Mouse (Mus musculus): ENCODE data around the gene Ucn3. TPM values are rescaled to one million over a fixed set of nuclear protein-coding genes. Genes with fewer than 3 reads are reported as not detected.

The Ucn3 gene
- polyA plus RNA-seq, 1 experiment from 2014 or later, result not detected

DNA sequence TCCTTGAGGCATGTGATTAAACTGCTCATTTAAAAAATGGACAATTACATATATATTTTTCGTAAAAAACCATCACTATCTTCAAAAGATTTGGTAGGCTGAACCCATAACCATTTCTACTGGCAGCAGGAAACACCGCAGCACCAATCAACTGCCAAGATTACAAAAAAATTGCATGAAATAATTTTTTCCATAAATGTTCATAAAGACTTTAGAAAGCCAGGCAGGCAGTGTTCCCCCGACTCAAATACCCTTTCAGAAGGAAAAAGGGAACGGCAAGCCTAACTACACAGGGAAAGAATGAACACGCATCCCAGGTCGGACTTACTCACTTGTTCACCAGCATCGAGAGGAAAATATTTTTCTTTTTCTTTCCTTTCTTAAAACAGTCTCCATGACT is 52.5 kb downstream of the Ucn3 start:
- Histone ChIP-seq H3K9ac (replicated peaks) (peak overlapping the region; percentile 83), H3K4me3 (replicated peaks) (peak overlapping the region; percentile 63), H3K36me3 (peaks cover 25% of the 10 kb centered on the region), H3K27ac (0 out of 2 replicates have a peak overlapping the region, but pooled peaks have one; percentile 8), H3K4me1 (replicated peaks) (peaks cover 24% of the 10 kb centered on the region), H3K4me2 (peak overlapping the region; percentile 69), H3K27me3 (no peaks in the 10 kb centered on the region), H3K9me3 (no peaks in the 10 kb centered on the region)
- 16% methylated on average over 7 of the region's 7 CpGs for WGBS
- no peak for ATAC-seq (ENCODE audit: insufficient number of reproducible peaks, insufficient read depth, low FRiP score, low TSS enrichment, low read depth)

GRCm38 (mm10) chr13:3891479-3892087 is 53.6 kb downstream of the Ucn3 start:
- Histone ChIP-seq H3K4me2 (peak overlapping the region; percentile 69), H3K9ac (replicated peaks) (peak overlapping the region; percentile 83), H3K4me1 (replicated peaks) (peaks cover 24% of the 10 kb centered on the region), H3K36me3 (peaks cover 35% of the 10 kb centered on the region), H3K27me3 (no peaks in the 10 kb centered on the region), H3K4me3 (replicated peaks) (peak overlapping the region; percentile 63), H3K9me3 (no peaks in the 10 kb centered on the region), H3K27ac (peak overlapping the region; percentile 50; the same call in 1 of the 2 replicates)
- 35% methylated on average over 8 of the region's 8 CpGs for WGBS
- ATAC-seq (ENCODE audit: insufficient number of reproducible peaks, insufficient read depth, low FRiP score, low TSS enrichment, low read depth), result no peak

Small RNA genes lying within 50 kb of the gene (microRNA-seq; reads per million reads assigned to microRNA genes)
- gene Gm22460, result not detected

Other genes starting within 250 kb of the Ucn3 start
- 0.60 and 0.74 TPM in 2 replicates for gene Calml3, start 141.0 kb downstream of the Ucn3 start, polyA plus RNA-seq (2016; fragmentation: Nextera tagmentation; extraction: Ambion mirVana)
- gene Calm4, start 107.6 kb downstream of the Ucn3 start, polyA plus RNA-seq (2016; fragmentation: Nextera tagmentation; extraction: Ambion mirVana), result not detected in 2 replicates
- gene Calm5, start 91.2 kb downstream of the Ucn3 start, polyA plus RNA-seq (2016; fragmentation: Nextera tagmentation; extraction: Ambion mirVana), result not detected in 2 replicates
- 130 and 136 TPM in 2 replicates for gene Net1, start 27.1 kb downstream of the Ucn3 start, polyA plus RNA-seq (2016; fragmentation: Nextera tagmentation; extraction: Ambion mirVana)
- not detected in 2 replicates for gene Tubal3, start 27.1 kb downstream of the Ucn3 start, polyA plus RNA-seq (2016; fragmentation: Nextera tagmentation; extraction: Ambion mirVana)
- 0.24 and 0.59 TPM in 2 replicates for gene Akr1c14, start 103.7 kb upstream of the Ucn3 start, polyA plus RNA-seq (2016; fragmentation: Nextera tagmentation; extraction: Ambion mirVana)
- gene Akr1c18, start 205.3 kb upstream of the Ucn3 start, polyA plus RNA-seq (2016; fragmentation: Nextera tagmentation; extraction: Ambion mirVana), result not detected in 2 replicates
- gene Akr1c13, start 245.8 kb upstream of the Ucn3 start, polyA plus RNA-seq (2016; fragmentation: Nextera tagmentation; extraction: Ambion mirVana), result 0.93 and 1.1 TPM in 2 replicates